Mouse (Mus musculus) C2C12 (cell line): ENCODE measurements at regions not wholly inside any gene's neighbourhood (a gene's known extent, or its start where the extent isn't known, plus 50 kb on each side); places are given as distances from the start of the nearest gene placed in this dataset.

Source experiments
- H3K27me3 ChIP-seq: one replicate; pipeline ENCODE4 v1.6.1; 2011; ENCODE audit not compliant: control insufficient read depth, insufficient read depth, insufficient read length
- H3K36me3 ChIP-seq: one replicate; pipeline ENCODE4 v1.6.1; 2011; ENCODE audit not compliant: control insufficient read depth, insufficient read depth
- H3K4me3 ChIP-seq: one replicate; pipeline ENCODE4 v1.5.1; 2011; ENCODE audit warnings: mild to moderate bottlenecking, control low read depth; ENCODE audit not compliant: poor library complexity, insufficient read depth, severe bottlenecking
- H3K79me2 ChIP-seq: one replicate; pipeline ENCODE4 v1.6.1; 2011; ENCODE audit not compliant: control insufficient read depth, insufficient read depth
- H3K79me3 ChIP-seq: one replicate; pipeline ENCODE4 v1.6.1; 2011; ENCODE audit warnings: low read depth, control low read depth
- H3ac ChIP-seq: one replicate; pipeline ENCODE3; 2011; ENCODE audit warnings: low read depth; ENCODE audit not compliant: control insufficient read depth, insufficient read length
- CEBPB ChIP-seq: IDR thresholded peaks from one replicate; pipeline ENCODE4 v1.6.1; 2011; ENCODE audit warnings: low read depth, mild to moderate bottlenecking, control low read depth, moderate library complexity
- CTCF ChIP-seq: IDR thresholded peaks from one replicate; pipeline ENCODE4 v1.5.1; 2011; ENCODE audit not compliant: control insufficient read depth, insufficient read depth, insufficient read length
- FOSL1 ChIP-seq: IDR thresholded peaks from one replicate; pipeline ENCODE4 v1.8.0; 2011; ENCODE audit warnings: mild to moderate bottlenecking, low read length; ENCODE audit not compliant: poor library complexity, insufficient read depth, severe bottlenecking
- MAX ChIP-seq: IDR thresholded peaks from one replicate; pipeline ENCODE4 v1.6.1; 2011; ENCODE audit warnings: mild to moderate bottlenecking, control low read depth
- MYOD1 ChIP-seq: IDR thresholded peaks from one replicate; pipeline ENCODE4 v1.6.1; 2011; ENCODE audit warnings: low read depth; ENCODE audit not compliant: control insufficient read depth, insufficient read length
- MYOG ChIP-seq: IDR thresholded peaks from one replicate; pipeline ENCODE4 v1.6.1; 2011; ENCODE audit not compliant: control insufficient read depth, insufficient read length; ENCODE audit errors: extremely low read depth
- USF1 ChIP-seq: IDR thresholded peaks from one replicate; pipeline ENCODE4 v1.6.1; 2011; ENCODE audit warnings: low read depth, mild to moderate bottlenecking, control low read depth, moderate library complexity

DNA sequence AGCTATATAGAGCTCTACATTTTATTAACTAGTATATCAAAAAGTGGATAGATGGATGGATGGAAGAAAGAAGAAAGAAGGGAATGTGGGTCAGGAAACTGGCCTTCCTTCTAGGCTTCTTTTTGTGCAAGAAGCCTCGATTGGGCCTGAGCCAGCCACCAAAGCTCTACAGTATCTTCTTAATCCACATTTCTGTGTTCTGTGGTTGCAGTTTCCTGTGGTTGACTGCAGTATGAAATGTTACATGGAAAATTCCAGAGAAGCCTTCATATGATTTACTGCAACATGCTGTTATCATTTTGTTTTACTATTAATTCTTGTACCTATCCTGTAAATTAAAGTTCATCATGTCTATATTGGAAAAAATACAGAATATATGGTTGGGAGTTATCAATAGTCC lies 173.3 kb downstream of the Gm5447 start:
- no peaks in the 10 kb centered on the region for H3K27me3 ChIP-seq
- TF ChIP-seq MYOD1 (no peak), MAX (no peak), CEBPB (no peak), CTCF (no peak), USF1 (no peak), MYOG (no peak), FOSL1 (no peak)
- H3K79me3 ChIP-seq, result no peaks in the 10 kb centered on the region
- no peaks in the 10 kb centered on the region for H3K79me2 ChIP-seq
- no peaks in the 10 kb centered on the region for H3K36me3 ChIP-seq
- no peak overlapping the region for H3K4me3 ChIP-seq
- no peak overlapping the region for H3ac ChIP-seq

DNA sequence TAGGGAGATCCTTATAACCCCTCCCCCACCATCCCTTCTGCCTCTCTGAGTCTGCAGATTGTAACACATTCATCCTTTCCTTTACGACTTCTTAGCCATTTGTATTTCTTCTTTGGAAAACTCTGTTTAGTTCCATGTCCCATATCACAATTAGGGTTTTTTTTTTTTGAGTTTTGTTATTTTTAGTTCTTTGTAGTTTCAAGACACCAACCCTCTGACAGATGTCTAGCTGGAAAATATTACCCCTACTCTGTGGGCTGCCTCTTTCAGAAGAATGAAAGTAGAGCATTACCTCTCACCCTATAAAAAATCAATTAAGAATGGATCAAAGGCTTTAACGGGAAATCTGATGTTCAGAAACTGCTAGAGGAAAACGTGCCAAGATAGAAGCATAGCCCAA lies 180.1 kb downstream of the Gm5447 start:
- Histone ChIP-seq H3K79me2 (no peaks in the 10 kb centered on the region), H3K4me3 (no peak overlapping the region), H3ac (no peak overlapping the region), H3K79me3 (no peaks in the 10 kb centered on the region), H3K27me3 (no peaks in the 10 kb centered on the region), H3K36me3 (no peaks in the 10 kb centered on the region)
- TF ChIP-seq MYOG (no peak), CTCF (no peak), MAX (no peak), USF1 (no peak), MYOD1 (no peak), FOSL1 (no peak), CEBPB (no peak)

DNA sequence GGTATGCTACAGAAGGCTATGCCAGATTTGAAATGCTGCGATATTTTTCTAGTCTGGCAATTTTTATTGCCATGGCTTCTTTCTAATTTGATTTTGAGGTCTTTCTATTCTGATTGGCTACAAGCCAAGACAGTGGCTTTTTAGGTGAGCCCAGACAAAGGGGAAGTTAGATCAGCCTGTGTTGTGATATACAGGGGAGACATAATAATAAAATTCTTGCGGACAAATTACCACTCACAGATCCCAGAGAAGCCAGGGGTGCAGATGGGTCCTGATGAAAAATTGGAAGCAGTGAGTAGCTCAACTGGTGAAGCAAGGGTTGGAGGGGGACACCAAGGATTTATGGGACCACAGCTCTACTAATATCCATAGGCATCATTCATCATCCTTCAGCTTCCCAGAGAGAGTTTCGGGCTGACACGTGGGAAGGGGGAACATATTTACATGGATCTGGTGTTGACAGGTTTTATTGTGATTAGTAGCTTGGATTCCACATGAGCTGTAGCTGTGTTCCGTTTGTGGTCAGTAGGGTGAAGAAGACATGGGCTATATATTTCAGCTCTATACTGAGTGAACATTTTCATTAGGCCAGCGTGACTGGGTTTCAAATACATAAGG lies 190.0 kb downstream of the Gm5447 start:
- no peaks in the 10 kb centered on the region for H3K79me3 ChIP-seq
- no peaks in the 10 kb centered on the region for H3K79me2 ChIP-seq
- H3ac ChIP-seq, result no peak overlapping the region
- no peaks in the 10 kb centered on the region for H3K36me3 ChIP-seq
- TF ChIP-seq FOSL1 (no peak), MAX (no peak), USF1 (no peak), CTCF (no peak), MYOG (no peak), CEBPB (no peak), MYOD1 (no peak)
- H3K4me3 ChIP-seq, result no peak overlapping the region
- H3K27me3 ChIP-seq, result no peaks in the 10 kb centered on the region

- H3K79me2 ChIP-seq, result no peaks in the 10 kb centered on the region
- H3ac ChIP-seq, result no peak overlapping the region
- no peaks in the 10 kb centered on the region for H3K79me3 ChIP-seq
- H3K36me3 ChIP-seq, result no peaks in the 10 kb centered on the region
- TF ChIP-seq MYOD1 (peak; percentile 23), MAX (no peak), CTCF (no peak), FOSL1 (no peak), MYOG (no peak)
- H3K27me3 ChIP-seq, result no peaks in the 10 kb centered on the region
- no peak overlapping the region for H3K4me3 ChIP-seq
These were observed 192.3 kb downstream of the Gm5447 start for GRCm38 (mm10) chr13:31166286-31166685.

DNA sequence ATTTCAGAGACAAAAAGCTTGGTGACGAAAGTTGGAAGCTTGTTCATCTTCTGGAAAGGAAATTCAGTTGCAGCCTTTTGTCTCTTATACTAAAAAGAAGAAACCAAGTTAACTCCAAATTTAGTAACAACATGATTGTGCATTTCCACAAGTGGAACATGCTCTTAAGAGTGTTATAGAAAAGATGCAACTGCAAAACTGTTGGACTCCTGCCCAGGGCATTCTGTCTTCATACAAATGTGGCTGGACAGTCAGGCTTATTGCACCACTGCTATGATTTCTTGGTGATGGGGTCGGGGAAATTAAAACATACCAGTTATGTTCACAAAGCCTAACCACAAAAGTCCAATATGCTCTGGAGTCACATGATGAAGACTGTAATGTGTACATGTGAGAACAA lies 194.8 kb downstream of the Gm5447 start:
- Histone ChIP-seq H3K79me2 (no peaks in the 10 kb centered on the region), H3K36me3 (no peaks in the 10 kb centered on the region), H3K79me3 (no peaks in the 10 kb centered on the region), H3ac (no peak overlapping the region), H3K4me3 (no peak overlapping the region), H3K27me3 (no peaks in the 10 kb centered on the region)
- no peak for TF ChIP-seq CEBPB
- TF ChIP-seq MYOG, result no peak
- no peak for TF ChIP-seq CTCF
- TF ChIP-seq FOSL1, result no peak

DNA sequence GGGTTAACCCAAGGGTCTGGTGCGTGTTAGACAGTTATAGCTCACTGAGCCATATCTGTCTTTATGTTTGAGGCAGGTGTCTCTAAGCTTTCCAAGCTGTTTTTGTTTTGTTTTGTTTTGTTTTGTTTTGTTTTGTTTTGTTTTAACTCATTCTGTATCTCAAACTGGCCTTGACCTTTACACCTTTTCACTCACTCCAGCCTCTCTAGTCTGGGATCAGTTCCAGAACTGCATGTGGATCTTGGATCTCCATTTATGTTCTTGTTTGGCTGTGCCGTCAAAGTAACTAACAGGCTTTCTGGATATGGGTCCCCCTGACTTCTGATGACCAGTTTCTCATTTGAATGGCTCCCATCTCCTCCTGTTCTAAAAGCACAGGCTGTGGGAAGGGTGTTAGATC lies 197.7 kb downstream of the Gm5447 start:
- H3K27me3 ChIP-seq, result no peaks in the 10 kb centered on the region
- H3K36me3 ChIP-seq, result no peaks in the 10 kb centered on the region
- H3ac ChIP-seq, result no peak overlapping the region
- H3K79me2 ChIP-seq, result no peaks in the 10 kb centered on the region
- no peaks in the 10 kb centered on the region for H3K79me3 ChIP-seq
- no peak for TF ChIP-seq MYOG
- no peak for TF ChIP-seq FOSL1
- no peak for TF ChIP-seq MAX
- no peak for TF ChIP-seq CEBPB
- no peak for TF ChIP-seq MYOD1
- no peak for TF ChIP-seq USF1
- no peak for TF ChIP-seq CTCF
- H3K4me3 ChIP-seq, result no peak overlapping the region
